Mouse (Mus musculus): ENCODE results near the gene Amh. TPM values are rescaled to one million over a fixed set of nuclear protein-coding genes. Genes with fewer than 3 reads are reported as not detected.

Amh gene
- polyA plus RNA-seq, 1 experiment from 2014 or later: 0.12 TPM

DNA sequence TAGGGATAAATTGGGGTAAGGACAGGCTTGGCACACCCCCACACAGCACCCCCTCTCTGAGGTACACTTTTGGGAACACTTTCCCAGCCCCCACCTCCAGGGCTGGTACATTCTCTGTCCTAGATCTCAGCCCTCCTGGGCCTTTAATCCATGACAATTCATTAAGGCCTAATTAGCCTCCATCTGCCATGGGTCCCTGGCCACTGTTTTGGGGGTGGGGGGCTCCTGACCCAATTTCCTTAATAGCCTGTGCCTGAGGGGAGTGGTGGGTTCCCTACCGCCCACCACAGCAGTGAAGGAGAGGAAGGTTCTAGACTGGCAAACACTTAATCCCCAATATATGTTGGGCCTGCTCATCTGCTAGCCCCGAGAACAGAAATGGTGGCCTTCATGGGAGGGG, 36.6 kb downstream of the Amh start:
- H3K9ac ChIP-seq (ENCODE audit: low read length): no peak overlapping the region
- no peak overlapping the region for H3K4me2 ChIP-seq (ENCODE audit: low read length)
- H3K36me3 ChIP-seq (ENCODE audit: control insufficient read depth, insufficient read depth, low read length): no peaks in the 10 kb centered on the region
- WGBS: 88% methylated on average over 2 of the region's 2 CpGs
- no peak for ATAC-seq (ENCODE audit: insufficient number of reproducible peaks, insufficient read depth, low FRiP score, low read depth)
- H3K4me1 ChIP-seq (ENCODE audit: control insufficient read depth in 2 of 2, insufficient read depth in 2 of 2, low read length in 2 of 2): peaks cover 15 to 29% of the 10 kb centered on the region in 2 experiments
- no peaks in the 10 kb centered on the region for H3K9me3 ChIP-seq (ENCODE audit: control insufficient read depth, low read length)
- H3K4me3 ChIP-seq (ENCODE audit: control insufficient read depth in 1 of 2, insufficient read depth in 1 of 2, low read depth in 1 of 2, low read length in 2 of 2): no peak overlapping the region
- H3K27ac ChIP-seq (replicated peaks in 1 of 2; ENCODE audit: control insufficient read depth in 1 of 2, insufficient read depth in 1 of 2, low read depth in 2 of 2, low read length in 2 of 2): no peak overlapping the region
- H3K27me3 ChIP-seq (ENCODE audit: control insufficient read depth, insufficient read depth, low read length): peaks cover 46% of the 10 kb centered on the region

DNA sequence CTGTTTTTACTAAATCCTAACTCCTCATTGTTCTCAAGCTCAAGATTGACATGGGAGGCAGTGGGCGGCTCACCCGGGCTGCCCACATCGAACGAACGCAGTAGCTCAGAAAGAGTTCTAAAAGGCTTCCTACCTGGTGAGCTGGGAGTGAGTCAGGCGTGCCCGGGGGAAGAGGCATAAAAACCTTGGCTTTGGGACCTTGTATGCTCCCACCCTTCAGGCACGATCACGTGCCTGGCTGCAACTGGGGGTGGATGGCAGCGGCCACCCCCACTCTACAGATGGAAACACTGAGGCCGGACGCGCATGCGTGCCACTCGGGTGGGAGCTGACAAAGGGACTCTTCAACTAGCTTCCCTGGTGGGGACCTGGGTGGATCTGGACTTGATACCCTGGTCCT, 37.3 kb downstream of the Amh start:
- Histone ChIP-seq H3K36me3 (ENCODE audit: control insufficient read depth, insufficient read depth, low read length) (no peaks in the 10 kb centered on the region), H3K9ac (ENCODE audit: low read length) (no peak overlapping the region), H3K27me3 (ENCODE audit: control insufficient read depth, insufficient read depth, low read length) (peaks cover 42% of the 10 kb centered on the region), H3K4me1 (ENCODE audit: control insufficient read depth in 2 of 2, insufficient read depth in 2 of 2, low read length in 2 of 2) (peaks cover 9 to 22% of the 10 kb centered on the region in 2 experiments), H3K27ac (replicated peaks in 1 of 2; ENCODE audit: control insufficient read depth in 1 of 2, insufficient read depth in 1 of 2, low read depth in 2 of 2, low read length in 2 of 2) (no peak overlapping the region), H3K4me3 (ENCODE audit: control insufficient read depth in 1 of 2, insufficient read depth in 1 of 2, low read depth in 1 of 2, low read length in 2 of 2) (no peak overlapping the region), H3K4me2 (ENCODE audit: low read length) (no peak overlapping the region), H3K9me3 (ENCODE audit: control insufficient read depth, low read length) (no peaks in the 10 kb centered on the region)
- 79% methylated on average over 15 of the region's 15 CpGs for WGBS
- no peak for ATAC-seq (ENCODE audit: insufficient number of reproducible peaks, insufficient read depth, low FRiP score, low read depth)

- H3K4me3 ChIP-seq (ENCODE audit: control insufficient read depth in 1 of 2, insufficient read depth in 1 of 2, low read depth in 1 of 2, low read length in 2 of 2): peak overlapping the region; percentile 27 to 47
- 10% methylated on average over 32 of the region's 32 CpGs for WGBS
- H3K27me3 ChIP-seq (ENCODE audit: control insufficient read depth, insufficient read depth, low read length): peaks cover 41% of the 10 kb centered on the region
- no peak overlapping the region for H3K27ac ChIP-seq (replicated peaks in 1 of 2; ENCODE audit: control insufficient read depth in 1 of 2, insufficient read depth in 1 of 2, low read depth in 2 of 2, low read length in 2 of 2)
- no peaks in the 10 kb centered on the region for H3K36me3 ChIP-seq (ENCODE audit: control insufficient read depth, insufficient read depth, low read length)
- H3K4me1 ChIP-seq (ENCODE audit: control insufficient read depth in 2 of 2, insufficient read depth in 2 of 2, low read length in 2 of 2): peaks cover 2 to 13% of the 10 kb centered on the region in 2 experiments; a peak in 2 of 4 replicates
- ATAC-seq (ENCODE audit: insufficient number of reproducible peaks, insufficient read depth, low FRiP score, low read depth): no peak
- peak overlapping the region; percentile 81 for H3K4me2 ChIP-seq (ENCODE audit: low read length)
- peak overlapping the region; percentile 74 for H3K9ac ChIP-seq (ENCODE audit: low read length)
- H3K9me3 ChIP-seq (ENCODE audit: control insufficient read depth, low read length): no peaks in the 10 kb centered on the region
These were observed 38.3 kb downstream of the Amh start for GRCm38 (mm10) chr10:80843087-80843930.

DNA sequence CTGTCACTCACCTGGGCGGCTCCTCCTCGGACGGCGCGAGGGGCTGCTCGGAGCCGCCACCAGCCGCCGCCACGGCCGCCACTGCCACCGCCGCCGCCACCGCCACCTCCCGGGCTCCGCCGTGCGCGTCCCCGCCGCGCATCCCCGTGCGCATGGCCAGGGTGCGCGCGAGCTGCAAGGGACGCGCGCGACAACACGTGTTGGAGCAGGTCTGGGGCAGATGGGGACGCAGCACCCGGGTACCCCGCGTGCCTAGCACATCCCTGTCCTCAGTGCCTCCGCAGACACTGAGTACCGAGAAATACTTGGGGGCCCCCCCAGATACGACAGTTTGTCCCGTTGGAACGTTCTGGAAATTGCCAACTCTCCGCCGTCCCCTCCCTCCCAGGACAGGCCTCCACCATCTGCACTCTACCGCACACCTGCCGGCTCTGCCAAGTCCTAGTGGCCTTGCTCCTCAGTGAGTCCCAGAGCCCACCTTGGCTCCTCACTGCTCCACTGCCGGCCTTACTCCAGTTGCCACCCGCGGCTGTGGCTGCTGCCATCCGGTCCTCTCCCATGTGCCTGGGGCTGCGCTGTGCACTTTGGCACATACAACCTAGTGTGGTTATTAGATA, 39.0 kb downstream of the Amh start, which contains the start of gene Lingo3:
TSS of gene Lingo3 (minus strand) at position 109 of the 617 bp plus-strand sequence.
- peaks cover 0 to 9% of the 10 kb centered on the region in 2 experiments; a peak in 2 of 4 replicates for H3K4me1 ChIP-seq (ENCODE audit: control insufficient read depth in 2 of 2, insufficient read depth in 2 of 2, low read length in 2 of 2)
- ATAC-seq (ENCODE audit: insufficient number of reproducible peaks, insufficient read depth, low FRiP score, low read depth): no peak
- H3K9ac ChIP-seq (ENCODE audit: low read length): peak within 1 kb of the TSS; percentile 74
- H3K4me2 ChIP-seq (ENCODE audit: low read length): peak within 1 kb of the TSS; percentile 81
- H3K27ac ChIP-seq (replicated peaks in 1 of 2; ENCODE audit: control insufficient read depth in 1 of 2, insufficient read depth in 1 of 2, low read depth in 2 of 2, low read length in 2 of 2): no peak within 1 kb of the TSS
- WGBS: 6% methylated on average over 37 of the region's 51 CpGs
- peaks cover 41% of the 10 kb centered on the region for H3K27me3 ChIP-seq (ENCODE audit: control insufficient read depth, insufficient read depth, low read length)
- H3K4me3 ChIP-seq (ENCODE audit: control insufficient read depth in 1 of 2, insufficient read depth in 1 of 2, low read depth in 1 of 2, low read length in 2 of 2): peak within 1 kb of the TSS; percentile 27 to 47
- H3K9me3 ChIP-seq (ENCODE audit: control insufficient read depth, low read length): no peaks in the 10 kb centered on the region
- no peaks in the 10 kb centered on the region for H3K36me3 ChIP-seq (ENCODE audit: control insufficient read depth, insufficient read depth, low read length)

DNA sequence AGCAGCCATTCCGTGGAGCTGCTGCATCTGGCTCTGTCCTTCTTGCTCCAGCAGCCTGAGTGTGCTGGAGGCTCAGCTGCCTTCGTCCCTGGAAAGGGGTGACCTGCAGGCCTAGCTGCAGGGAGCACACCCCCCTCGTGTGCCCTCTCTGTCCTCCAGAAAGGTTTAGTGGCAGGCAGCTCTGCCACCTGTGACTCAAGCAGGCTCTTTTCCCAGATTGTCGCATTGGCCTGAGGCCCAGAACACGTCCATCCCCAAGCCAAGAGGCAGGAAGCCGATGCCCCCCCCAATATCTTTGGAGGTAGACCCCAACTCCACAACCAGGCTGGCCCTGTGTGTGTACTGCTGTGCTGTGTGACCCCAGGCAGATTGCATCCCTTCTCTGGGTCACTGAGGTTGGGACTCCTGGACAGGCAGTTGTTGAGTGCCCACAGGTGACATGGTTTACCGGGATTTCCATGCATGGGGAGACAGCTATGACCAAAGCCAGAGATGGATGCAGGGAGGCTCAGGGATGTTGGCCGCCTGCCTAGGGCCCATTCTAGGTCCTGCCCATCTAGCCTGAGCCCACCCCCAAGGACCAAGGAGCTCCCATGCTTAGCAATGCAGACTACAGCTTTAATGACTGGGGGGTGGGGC, 40.1 kb downstream of the Amh start:
- Histone ChIP-seq H3K9ac (ENCODE audit: low read length) (0 out of 2 replicates have a peak overlapping the region, but pooled peaks have one; percentile 8), H3K4me3 (ENCODE audit: control insufficient read depth in 1 of 2, insufficient read depth in 1 of 2, low read depth in 1 of 2, low read length in 2 of 2) (no peak overlapping the region), H3K36me3 (ENCODE audit: control insufficient read depth, insufficient read depth, low read length) (no peaks in the 10 kb centered on the region), H3K4me2 (ENCODE audit: low read length) (no peak overlapping the region), H3K27ac (replicated peaks in 1 of 2; ENCODE audit: control insufficient read depth in 1 of 2, insufficient read depth in 1 of 2, low read depth in 2 of 2, low read length in 2 of 2) (no peak overlapping the region), H3K9me3 (ENCODE audit: control insufficient read depth, low read length) (no peaks in the 10 kb centered on the region), H3K4me1 (ENCODE audit: control insufficient read depth in 2 of 2, insufficient read depth in 2 of 2, low read length in 2 of 2) (peaks cover 0 to 9% of the 10 kb centered on the region in 2 experiments; a peak in 2 of 4 replicates), H3K27me3 (ENCODE audit: control insufficient read depth, insufficient read depth, low read length) (peaks cover 41% of the 10 kb centered on the region)
- no peak for ATAC-seq (ENCODE audit: insufficient number of reproducible peaks, insufficient read depth, low FRiP score, low read depth)
- WGBS: 41% methylated on average over 8 of the region's 8 CpGs

GRCm38 (mm10) chr10:80845732-80846131, 40.7 kb downstream of the Amh start:
- peaks cover 0 to 9% of the 10 kb centered on the region in 2 experiments; a peak in 2 of 4 replicates for H3K4me1 ChIP-seq (ENCODE audit: control insufficient read depth in 2 of 2, insufficient read depth in 2 of 2, low read length in 2 of 2)
- H3K36me3 ChIP-seq (ENCODE audit: control insufficient read depth, insufficient read depth, low read length): no peaks in the 10 kb centered on the region
- 70% methylated on average over 12 of the region's 12 CpGs for WGBS
- no peak overlapping the region for H3K4me2 ChIP-seq (ENCODE audit: low read length)
- no peak for ATAC-seq (ENCODE audit: insufficient number of reproducible peaks, insufficient read depth, low FRiP score, low read depth)
- H3K4me3 ChIP-seq (ENCODE audit: control insufficient read depth in 1 of 2, insufficient read depth in 1 of 2, low read depth in 1 of 2, low read length in 2 of 2): no peak overlapping the region
- no peaks in the 10 kb centered on the region for H3K9me3 ChIP-seq (ENCODE audit: control insufficient read depth, low read length)
- no peak overlapping the region for H3K9ac ChIP-seq (ENCODE audit: low read length)
- peaks cover 41% of the 10 kb centered on the region for H3K27me3 ChIP-seq (ENCODE audit: control insufficient read depth, insufficient read depth, low read length)
- H3K27ac ChIP-seq (replicated peaks in 1 of 2; ENCODE audit: control insufficient read depth in 1 of 2, insufficient read depth in 1 of 2, low read depth in 2 of 2, low read length in 2 of 2): no peak overlapping the region

DNA sequence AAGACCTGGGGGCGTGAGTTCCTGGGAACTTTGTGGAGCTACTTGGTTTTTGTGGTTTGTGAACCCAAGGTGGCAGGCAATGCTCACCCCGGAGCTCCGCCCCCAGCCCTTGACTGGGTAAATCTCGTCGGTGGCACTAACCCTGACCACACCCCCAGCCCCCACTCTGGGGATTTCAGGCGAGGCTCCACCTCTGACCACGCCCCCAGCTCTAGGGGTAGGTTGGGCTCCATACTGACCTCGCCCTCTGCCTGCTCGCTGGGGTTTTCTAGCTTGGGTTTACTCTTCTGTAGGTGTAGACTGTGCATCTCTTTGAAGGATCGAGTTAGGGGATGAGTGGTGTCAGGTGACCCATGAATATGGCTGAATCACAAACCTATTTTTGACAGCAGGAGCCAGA, 43.5 kb downstream of the Amh start:
- Histone ChIP-seq H3K36me3 (ENCODE audit: control insufficient read depth, insufficient read depth, low read length) (peaks cover 27% of the 10 kb centered on the region), H3K9me3 (ENCODE audit: control insufficient read depth, low read length) (no peaks in the 10 kb centered on the region), H3K4me2 (ENCODE audit: low read length) (no peak overlapping the region), H3K27ac (replicated peaks in 1 of 2; ENCODE audit: control insufficient read depth in 1 of 2, insufficient read depth in 1 of 2, low read depth in 2 of 2, low read length in 2 of 2) (no peak overlapping the region), H3K4me3 (ENCODE audit: control insufficient read depth in 1 of 2, insufficient read depth in 1 of 2, low read depth in 1 of 2, low read length in 2 of 2) (no peak overlapping the region), H3K9ac (ENCODE audit: low read length) (no peak overlapping the region), H3K27me3 (ENCODE audit: control insufficient read depth, insufficient read depth, low read length) (peaks cover 19% of the 10 kb centered on the region), H3K4me1 (ENCODE audit: control insufficient read depth in 2 of 2, insufficient read depth in 2 of 2, low read length in 2 of 2) (peaks cover 0 to 7% of the 10 kb centered on the region in 2 experiments; a peak in 2 of 4 replicates)
- 8% methylated on average over 10 of the region's 10 CpGs for WGBS
- ATAC-seq (ENCODE audit: insufficient number of reproducible peaks, insufficient read depth, low FRiP score, low read depth): no peak
